Mouse (Mus musculus) neural tube, embryonic 15.5 days (tissue): ENCODE results near the gene D630003M21Rik. TPM values are rescaled to one million over a fixed set of nuclear protein-coding genes. Genes with fewer than 3 reads are reported as not detected.

Experiments
- ATAC-seq: fragments of 200-750 bp; cut with Nextera tagmentation; 2 replicates; pipeline ENCODE4 v1.8.0; 2017; ENCODE audit warnings: mild to moderate bottlenecking, moderate TSS enrichment, moderate library complexity; ENCODE audit not compliant: low FRiP score
- H3K27ac ChIP-seq: fragments of 300-500 bp; sonication (generic); replicated peaks from 2 replicates; pipeline ENCODE4 v1.5.1; 2015; ENCODE audit warnings: mild to moderate bottlenecking, inconsistent platforms
- H3K27me3 ChIP-seq: fragments of 300-500 bp; sonication (generic); replicated peaks from 2 replicates; pipeline ENCODE4 v1.6.1; 2015; ENCODE audit warnings: inconsistent platforms
- H3K36me3 ChIP-seq: fragments of 300-500 bp; sonication (generic); 2 replicates; pipeline ENCODE4 v1.6.1; 2015; ENCODE audit warnings: inconsistent platforms
- H3K4me1 ChIP-seq: fragments of 300-500 bp; sonication (generic); 2 replicates; pipeline ENCODE4 v1.6.1; 2015; ENCODE audit warnings: inconsistent platforms
- H3K4me2 ChIP-seq: fragments of 300-500 bp; sonication (generic); 2 replicates; pipeline ENCODE4 v1.6.1; 2015; ENCODE audit warnings: inconsistent platforms, mild to moderate bottlenecking, moderate library complexity
- H3K4me3 ChIP-seq: fragments of 300-500 bp; sonication (generic); replicated peaks from 2 replicates; pipeline ENCODE4 v1.5.1; 2015; ENCODE audit warnings: mild to moderate bottlenecking, inconsistent platforms
- H3K9ac ChIP-seq: fragments of 300-500 bp; sonication (generic); replicated peaks from 2 replicates; pipeline ENCODE4 v1.6.1; 2015; ENCODE audit warnings: mild to moderate bottlenecking, inconsistent platforms
- H3K9me3 ChIP-seq: fragments of 300-500 bp; sonication (generic); replicated peaks from 2 replicates; pipeline ENCODE4 v1.6.1; 2016; ENCODE audit warnings: inconsistent platforms
- WGBS: fragments of 180-500 bp; shearing (Covaris S2); methylation state at CpG from one replicate; pipeline ENCODE4 v1.1.7; 2015; ENCODE audit warnings: mixed read lengths; 5-methylcytosine and 5-hydroxymethylcytosine counted together
- microRNA-seq: library from miRNA; unstranded; fragments of <30 nt; microRNA quantifications from one replicate; pipeline ENCODE4, GENCODE M21; 2017
- polyA plus RNA-seq: library from polyadenylated mRNA; unstranded; fragments of >200 nt; fragmentation: Nextera tagmentation; extraction: Ambion mirVana; gene quantifications from 2 replicates; pipeline ENCODE4 v1.2.1, GENCODE M21; 2015

The D630003M21Rik gene
- polyA plus RNA-seq, 1 experiment from 2014 or later, result 2.4 TPM

DNA sequence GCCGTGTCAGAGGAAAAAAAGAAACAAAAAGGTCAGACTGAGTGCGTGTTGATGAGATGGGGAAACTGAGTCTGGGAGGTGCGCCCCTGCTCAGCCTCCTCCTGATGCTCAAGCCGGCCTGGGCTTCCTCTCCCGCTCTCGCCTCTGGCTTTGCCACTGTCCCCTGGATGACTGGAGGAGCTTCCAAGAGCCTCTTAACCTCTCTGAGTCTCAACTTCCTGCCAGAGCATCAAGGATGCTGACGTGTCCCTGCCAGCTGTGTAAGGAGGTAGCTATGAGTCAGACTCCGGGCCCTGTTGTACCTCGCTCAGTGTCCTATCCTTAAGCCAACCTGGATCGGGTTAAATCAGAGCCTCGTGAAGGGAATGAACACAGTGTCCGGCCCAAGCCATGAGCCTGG is 91.3 kb downstream of the D630003M21Rik start:
- Histone ChIP-seq H3K4me3 (no peak overlapping the region), H3K27me3 (no peaks in the 10 kb centered on the region), H3K4me1 (peaks cover 28% of the 10 kb centered on the region), H3K9ac (no peak overlapping the region), H3K27ac (no peak overlapping the region), H3K4me2 (no peak overlapping the region), H3K9me3 (no peaks in the 10 kb centered on the region), H3K36me3 (no peaks in the 10 kb centered on the region)
- WGBS, result 91% methylated on average over 12 of the region's 12 CpGs
- no peak for ATAC-seq

DNA sequence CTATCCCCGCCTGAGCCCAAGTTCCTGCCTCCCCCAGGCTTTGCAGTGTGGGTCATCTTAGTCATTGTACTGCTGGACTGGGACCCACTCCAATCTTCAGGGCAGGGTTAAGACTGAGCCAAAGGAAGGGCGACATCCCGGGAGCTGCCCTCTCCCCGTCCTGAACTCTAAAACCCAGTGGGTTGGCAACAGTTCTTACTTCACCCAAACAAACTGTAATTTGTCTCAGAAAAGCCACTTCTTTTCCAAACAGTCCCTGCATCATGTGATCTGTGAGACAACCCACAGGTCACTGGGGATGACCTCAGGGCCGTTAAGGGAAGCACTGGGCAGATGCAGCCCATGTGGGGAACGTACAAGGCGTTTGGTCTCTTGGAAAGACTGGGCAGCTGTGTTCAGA is 92.8 kb downstream of the D630003M21Rik start:
- Histone ChIP-seq H3K4me2 (no peak overlapping the region), H3K4me3 (no peak overlapping the region), H3K9me3 (no peaks in the 10 kb centered on the region), H3K4me1 (peaks cover 27% of the 10 kb centered on the region), H3K36me3 (no peaks in the 10 kb centered on the region), H3K27me3 (no peaks in the 10 kb centered on the region), H3K9ac (no peak overlapping the region), H3K27ac (no peak overlapping the region)
- 68% methylated on average over 7 of the region's 7 CpGs for WGBS
- ATAC-seq, result no peak

DNA sequence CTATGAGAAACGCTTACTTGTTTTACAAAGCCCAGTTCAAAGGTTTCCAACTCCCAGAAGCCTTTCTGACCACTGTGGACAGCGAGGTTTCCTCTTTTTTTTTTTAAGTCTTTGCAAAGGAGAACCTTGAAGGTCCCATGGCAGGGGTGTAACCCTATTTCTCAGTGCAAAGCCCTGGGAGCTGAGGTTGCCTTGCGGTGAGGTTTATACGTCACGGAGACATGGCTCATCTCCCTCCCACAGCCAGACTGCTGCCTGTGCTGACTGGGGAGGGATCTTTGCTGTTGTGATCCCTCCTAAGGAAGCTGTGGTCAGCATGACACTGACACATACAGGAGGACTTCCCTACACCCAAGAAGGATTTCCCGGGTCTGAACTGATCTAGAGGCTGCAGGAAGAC is 96.0 kb downstream of the D630003M21Rik start:
- Histone ChIP-seq H3K4me3 (no peak overlapping the region), H3K36me3 (no peaks in the 10 kb centered on the region), H3K9me3 (no peaks in the 10 kb centered on the region), H3K9ac (no peak overlapping the region), H3K27ac (no peak overlapping the region), H3K4me2 (no peak overlapping the region), H3K4me1 (peaks cover 9% of the 10 kb centered on the region; the same call in 1 of the 2 replicates), H3K27me3 (no peaks in the 10 kb centered on the region)
- no peak for ATAC-seq
- 73% methylated on average over 6 of the region's 6 CpGs for WGBS

Small RNA genes lying within 50 kb of the gene (microRNA-seq; reads per million reads assigned to microRNA genes)
- not detected for gene Mir7685

Other genes starting within 250 kb of the D630003M21Rik start
- 14.7 and 17.3 TPM in 2 replicates for gene Tti1, start 200.8 kb downstream of the D630003M21Rik start, polyA plus RNA-seq
- 28.5 and 32.8 TPM in 2 replicates for gene Rprd1b, start 200.7 kb downstream of the D630003M21Rik start, polyA plus RNA-seq
- 7.8 and 13.9 TPM in 2 replicates for gene Tgm2, start 82.8 kb downstream of the D630003M21Rik start, polyA plus RNA-seq
- not detected in 2 replicates for gene Bpi, start 28.9 kb upstream of the D630003M21Rik start, polyA plus RNA-seq
- gene Lbp, start 77.3 kb upstream of the D630003M21Rik start, polyA plus RNA-seq, result 2.3 and 3.4 TPM in 2 replicates
- gene Snhg11, start 146.4 kb upstream of the D630003M21Rik start, polyA plus RNA-seq, result 898 and 1,236 TPM in 2 replicates
- 20.9 and 24.5 TPM in 2 replicates for gene Ralgapb, start 180.6 kb upstream of the D630003M21Rik start, polyA plus RNA-seq